Mouse (Mus musculus) myocyte (in vitro differentiated cells): Measurements from ENCODE around the gene 1700001C19Rik. TPM values are rescaled to one million over a fixed set of nuclear protein-coding genes. Genes with fewer than 3 reads are reported as not detected.
"Not testable (repeated sequence)": the region's sequence is repeated elsewhere in the genome, so short reads cannot be mapped to it uniquely, and the experiment has no call there.

Experiments used
- H3K27me3 ChIP-seq: one replicate; pipeline ENCODE4 v1.6.1; 2011; ENCODE audit not compliant: control insufficient read depth, insufficient read depth, insufficient read length
- H3K36me3 ChIP-seq: one replicate; pipeline ENCODE4 v1.6.1; 2011; ENCODE audit not compliant: control insufficient read depth, insufficient read depth
- H3K4me2 ChIP-seq: one replicate; pipeline ENCODE4 v1.6.1; 2011; ENCODE audit warnings: low read depth, control low read depth
- H3K4me3 ChIP-seq: one replicate; pipeline ENCODE4 v1.5.1; 2011; ENCODE audit warnings: mild to moderate bottlenecking, control low read depth, moderate library complexity
- H3K79me2 ChIP-seq: one replicate; pipeline ENCODE4 v1.6.1; 2011; ENCODE audit not compliant: control insufficient read depth, insufficient read depth
- H3ac ChIP-seq: one replicate; pipeline ENCODE4 v1.6.1; 2011; ENCODE audit not compliant: control insufficient read depth, insufficient read length
- CEBPB ChIP-seq: IDR thresholded peaks from 2 replicates; pipeline ENCODE4 v1.6.1; 2011; ENCODE audit warnings: mild to moderate bottlenecking, moderate library complexity; ENCODE audit not compliant: poor library complexity, insufficient read depth, severe bottlenecking
- E2F4 ChIP-seq: IDR thresholded peaks from one replicate; pipeline ENCODE4 v1.6.1; 2011; ENCODE audit warnings: mild to moderate bottlenecking, control low read depth, moderate library complexity; ENCODE audit not compliant: insufficient read depth
- MAX ChIP-seq: IDR thresholded peaks from one replicate; pipeline ENCODE4 v1.6.1; 2011; ENCODE audit warnings: low read depth, mild to moderate bottlenecking, control low read depth
- MYOD1 ChIP-seq, 3 experiments: IDR thresholded peaks; one replicate each; pipeline ENCODE4 v1.6.1; 2011; ENCODE audit warnings: control low read depth in 2 of 3, low read depth in 2 of 3, mild to moderate bottlenecking in 2 of 3, moderate library complexity in 1 of 3; ENCODE audit not compliant: insufficient read length in 2 of 3, control insufficient read depth in 1 of 3
- MYOG ChIP-seq, 3 experiments: IDR thresholded peaks; one replicate each; pipeline ENCODE4 v1.6.1; 2011; ENCODE audit warnings: control low read depth in 2 of 3, low read depth in 2 of 3, mild to moderate bottlenecking in 2 of 3; ENCODE audit not compliant: insufficient read length in 2 of 3, control insufficient read depth in 1 of 3, insufficient read depth in 1 of 3
- POLR2A ChIP-seq: IDR thresholded peaks from one replicate; pipeline ENCODE4 v1.6.1; 2011; ENCODE audit warnings: low read depth, mild to moderate bottlenecking, control low read depth, moderate library complexity; ENCODE audit not compliant: insufficient read length
- POLR2AphosphoS2 ChIP-seq: IDR thresholded peaks from one replicate; pipeline ENCODE4 v1.6.1; 2011; ENCODE audit warnings: low read depth, control low read depth; ENCODE audit not compliant: insufficient read length
- REST ChIP-seq: IDR thresholded peaks from one replicate; pipeline ENCODE4 v1.6.1; 2011; ENCODE audit warnings: mild to moderate bottlenecking, control low read depth, moderate library complexity; ENCODE audit not compliant: insufficient read depth, insufficient read length
- SRF ChIP-seq: IDR thresholded peaks from one replicate; pipeline ENCODE4 v1.6.1; 2011; ENCODE audit warnings: low read depth; ENCODE audit not compliant: control insufficient read depth, insufficient read length
- TCF12 ChIP-seq: IDR thresholded peaks from one replicate; pipeline ENCODE4 v1.6.1; 2011; ENCODE audit warnings: mild to moderate bottlenecking, control low read depth; ENCODE audit not compliant: poor library complexity, insufficient read depth, severe bottlenecking
- TCF3 ChIP-seq: IDR thresholded peaks from one replicate; pipeline ENCODE4 v1.6.1; 2011; ENCODE audit warnings: low read depth, control low read depth; ENCODE audit not compliant: insufficient read length
- USF1 ChIP-seq: IDR thresholded peaks from one replicate; pipeline ENCODE4 v1.6.1; 2011; ENCODE audit warnings: low read depth, mild to moderate bottlenecking, control low read depth, moderate library complexity
- polyA plus RNA-seq: library from polyadenylated mRNA; unstranded; fragments of >200 nt; fragmentation: generic; extraction: Trizol; gene quantifications from one replicate; pipeline ENCODE4 v1.2.1, GENCODE M21; 2012; ENCODE audit warnings: missing spikeins

1700001C19Rik gene
- polyA plus RNA-seq, 1 experiment, result not detected

- TF ChIP-seq MAX, result no peak
- no peak for TF ChIP-seq TCF12
- no peak for TF ChIP-seq POLR2AphosphoS2
- no peak for TF ChIP-seq USF1
- TF ChIP-seq E2F4, result no peak
- no peak for TF ChIP-seq SRF
- no peak for TF ChIP-seq POLR2A
- Histone ChIP-seq H3K79me2 (no peaks in the 10 kb centered on the region), H3ac (no peak overlapping the region), H3K4me3 (no peak overlapping the region), H3K36me3 (no peaks in the 10 kb centered on the region), H3K27me3 (peaks cover 8% of the 10 kb centered on the region), H3K4me2 (no peak overlapping the region)
These were observed 13.0 kb downstream of the 1700001C19Rik start for GRCm38 (mm10) chr17:47424186-47424585.

DNA sequence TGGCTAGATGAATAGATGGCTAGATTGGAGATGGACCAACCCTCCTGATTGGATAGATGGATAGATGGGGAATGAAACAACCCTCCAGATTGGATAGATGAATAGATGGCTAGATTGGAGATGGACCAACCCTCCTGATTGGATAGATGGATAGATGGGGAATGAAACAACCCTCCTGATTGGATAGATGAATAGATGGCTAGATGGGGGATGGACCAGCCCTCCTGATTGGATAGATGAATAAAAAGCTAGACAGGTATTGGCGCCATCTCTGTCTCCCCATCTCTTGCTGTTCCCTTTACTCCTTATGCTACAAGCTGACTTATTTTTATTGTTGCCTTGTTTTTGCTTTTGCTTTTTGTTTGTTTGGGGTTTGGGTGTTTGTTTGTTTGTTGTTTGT is 14.6 kb downstream of the 1700001C19Rik start:
- not testable (repeated sequence) for H3K4me2 ChIP-seq, H3K27me3 ChIP-seq

DNA sequence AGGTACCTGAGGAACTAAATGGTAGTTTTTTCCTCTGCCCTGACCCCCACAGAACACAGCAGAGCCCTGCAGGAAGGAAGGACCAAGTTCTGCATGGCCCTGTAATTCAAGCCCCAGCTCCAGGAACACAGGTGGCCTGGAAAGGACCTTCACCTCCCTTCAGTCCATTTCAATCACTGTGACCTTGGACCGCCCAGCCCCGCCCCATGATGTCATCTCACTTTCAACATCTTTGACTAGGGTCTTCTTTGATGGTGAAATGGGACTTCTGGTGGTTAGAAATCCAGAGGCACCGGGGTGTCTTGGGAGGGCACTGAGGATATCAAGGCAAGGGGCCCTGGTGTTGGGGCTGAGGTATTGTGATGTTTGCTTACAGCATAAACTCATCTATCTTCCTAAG is 15.6 kb downstream of the 1700001C19Rik start:
- TF ChIP-seq MAX, result no peak
- TF ChIP-seq POLR2A, result no peak
- no peak for TF ChIP-seq TCF12
- TF ChIP-seq POLR2AphosphoS2, result no peak
- no peak for TF ChIP-seq E2F4
- no peak for TF ChIP-seq MYOD1 (IDR thresholded peaks at IDR 0.05; ENCODE audit: control insufficient read depth in 1 of 3, insufficient read length in 2 of 3, low read depth in 2 of 3)
- no peak for TF ChIP-seq TCF3
- TF ChIP-seq CEBPB, result no peak
- no peak for TF ChIP-seq USF1
- TF ChIP-seq SRF, result no peak
- TF ChIP-seq REST, result no peak
- TF ChIP-seq MYOG (IDR thresholded peaks at IDR 0.05; ENCODE audit: control insufficient read depth in 1 of 3, insufficient read depth in 1 of 3, insufficient read length in 2 of 3, low read depth in 2 of 3), result no peak
- H3K79me2 ChIP-seq, result no peaks in the 10 kb centered on the region
- H3K36me3 ChIP-seq, result no peaks in the 10 kb centered on the region
- no peak overlapping the region for H3ac ChIP-seq
- no peak overlapping the region for H3K4me3 ChIP-seq
- H3K27me3 ChIP-seq, result peaks cover 8% of the 10 kb centered on the region
- H3K4me2 ChIP-seq, result no peak overlapping the region

More for the DNA sequence above, 14.6 kb downstream of the 1700001C19Rik start:
- not testable (repeated sequence) for H3K36me3 ChIP-seq, H3K79me2 ChIP-seq, H3K4me3 ChIP-seq, H3ac ChIP-seq

DNA sequence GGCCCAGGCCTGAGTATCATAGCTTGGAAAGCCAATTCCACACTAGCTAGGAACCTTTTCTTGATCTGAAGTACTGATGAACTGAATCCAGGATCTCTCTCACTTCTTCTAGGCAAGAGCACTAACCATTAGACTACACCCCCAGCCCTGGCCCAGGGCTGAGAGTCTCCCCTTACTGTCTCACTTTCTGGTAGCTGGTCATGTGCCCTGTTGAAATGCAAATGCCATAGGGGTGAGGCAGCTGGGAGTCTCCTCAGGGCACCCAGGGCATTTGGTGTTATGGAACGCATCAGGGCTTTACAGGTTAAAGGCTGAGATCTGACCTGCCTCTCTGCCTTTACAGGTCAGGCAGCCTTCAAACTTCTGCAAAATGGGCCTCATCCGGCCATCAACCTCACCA is 17.0 kb downstream of the 1700001C19Rik start:
- H3K4me2 ChIP-seq, result no peak overlapping the region
- no peaks in the 10 kb centered on the region for H3K79me2 ChIP-seq
- no peak overlapping the region for H3ac ChIP-seq
- no peak for TF ChIP-seq CEBPB
- TF ChIP-seq E2F4, result no peak
- TF ChIP-seq TCF3, result no peak
- no peak for TF ChIP-seq MAX
- no peaks in the 10 kb centered on the region for H3K36me3 ChIP-seq
- peaks cover 11% of the 10 kb centered on the region for H3K27me3 ChIP-seq
- no peak overlapping the region for H3K4me3 ChIP-seq

DNA sequence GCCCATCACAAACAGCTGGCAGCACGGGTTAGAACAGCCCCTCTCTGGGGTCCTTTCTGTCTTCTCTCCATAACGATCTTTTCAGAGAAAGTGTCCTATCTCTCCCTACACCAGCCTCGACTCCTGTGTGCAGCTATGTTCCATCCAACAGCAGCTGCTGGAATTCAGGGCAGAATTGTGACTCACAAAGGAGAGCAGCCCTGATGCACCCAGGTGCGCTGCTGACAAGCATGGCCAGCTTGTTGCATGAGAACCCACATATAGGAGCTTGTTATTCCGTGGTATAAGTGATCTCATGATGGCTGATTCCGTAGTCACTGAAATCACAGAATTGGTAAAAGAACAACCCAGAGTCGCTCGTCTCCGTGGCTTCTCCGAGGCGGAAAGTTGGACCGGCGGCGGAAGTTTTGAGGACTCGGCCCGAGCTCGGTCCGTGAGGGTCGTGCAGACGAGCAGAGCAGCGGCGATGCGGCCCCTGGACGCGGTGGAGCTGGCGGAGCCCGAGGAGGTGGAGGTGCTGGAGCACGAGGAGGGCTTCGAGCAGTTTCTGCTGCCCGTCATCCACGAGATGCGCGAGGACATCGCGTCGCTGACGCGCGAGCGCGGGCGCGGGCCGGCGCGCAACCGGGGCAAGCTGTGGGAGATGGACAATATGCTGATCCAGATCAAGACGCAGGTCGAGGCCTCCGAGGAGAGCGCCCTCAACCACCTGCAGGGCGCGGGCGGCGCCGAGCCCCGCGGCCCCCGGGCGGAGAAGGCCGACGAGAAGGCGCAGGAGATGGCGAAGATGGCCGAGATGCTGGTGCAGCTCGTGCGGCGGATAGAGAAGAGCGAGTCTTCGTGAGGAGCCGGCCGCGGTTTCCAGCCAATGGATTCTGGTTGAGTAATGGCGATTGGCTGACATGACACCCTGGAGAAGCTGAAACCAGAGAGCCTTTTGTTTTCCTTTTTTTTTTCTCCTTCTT is 27.0 kb downstream of the 1700001C19Rik start:
- H3K79me2 ChIP-seq, H3K36me3 ChIP-seq, H3K4me2 ChIP-seq, H3ac ChIP-seq, H3K4me3 ChIP-seq: not testable (repeated sequence)
- H3K27me3 ChIP-seq, result peaks cover 57% of the 10 kb centered on the region

DNA sequence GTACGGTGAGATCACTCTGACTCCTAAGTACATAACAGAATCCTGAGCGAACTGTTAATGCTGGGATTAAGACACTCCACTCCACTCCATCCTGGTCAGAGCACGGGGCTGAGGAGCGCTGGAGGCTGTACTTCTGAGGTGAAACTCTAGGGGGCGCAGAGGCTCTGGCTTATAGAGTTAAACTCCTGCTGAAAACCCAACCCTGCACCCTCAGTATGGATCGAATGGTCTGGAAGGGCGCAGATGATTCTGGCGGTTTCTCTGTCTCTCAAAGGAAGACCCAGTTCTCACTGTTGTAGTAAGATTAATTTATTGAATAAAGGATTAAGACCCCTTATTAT is 28.6 kb downstream of the 1700001C19Rik start:
- Histone ChIP-seq H3K79me2 (no peaks in the 10 kb centered on the region), H3K36me3 (no peaks in the 10 kb centered on the region), H3K4me3 (no peak overlapping the region), H3K4me2 (no peak overlapping the region), H3K27me3 (peaks cover 59% of the 10 kb centered on the region), H3ac (no peak overlapping the region)
- TF ChIP-seq USF1, result no peak
- TF ChIP-seq TCF3, result no peak
- TF ChIP-seq MYOD1 (IDR thresholded peaks at IDR 0.05; ENCODE audit: control insufficient read depth in 1 of 3, insufficient read length in 2 of 3, low read depth in 2 of 3), result no peak
- TF ChIP-seq E2F4, result no peak
- TF ChIP-seq SRF, result no peak
